Mouse (Mus musculus) bone marrow, adult 2 months (tissue): ENCODE results near the gene Ccng2.

Experiments used
- CTCF ChIP-seq: fragments of 200-500 bp; IDR thresholded peaks from 2 replicates; pipeline ENCODE4 v1.5.1; 2011; ENCODE audit warnings: low read length, control low read depth; ENCODE audit not compliant: control insufficient read depth, insufficient read depth
- POLR2A ChIP-seq: fragments of 200-500 bp; IDR thresholded peaks from 2 replicates; pipeline ENCODE4 v1.6.1; 2011; ENCODE audit warnings: low read depth, mild to moderate bottlenecking, control low read depth, low read length, borderline replicate concordance; ENCODE audit not compliant: control insufficient read depth

GRCm38 (mm10) chr5:93259349-93259748, 7.7 kb upstream of the Ccng2 start:
- TF ChIP-seq CTCF (no peak), POLR2A (no peak)
